Mouse (Mus musculus) hindbrain, embryonic 16.5 days (tissue): ENCODE data around the gene Tmie. TPM values are rescaled to one million over a fixed set of nuclear protein-coding genes. Genes with fewer than 3 reads are reported as not detected.

ENCODE experiments used
- ATAC-seq: fragments of 200-750 bp; cut with Nextera tagmentation; 2 replicates; pipeline ENCODE4 v1.8.0; 2017; ENCODE audit warnings: moderate TSS enrichment, moderate library complexity
- H3K27ac ChIP-seq: fragments of 300-500 bp; sonication (generic); 2 replicates; pipeline ENCODE4 v1.5.1; 2014; ENCODE audit warnings: low read depth, mild to moderate bottlenecking, control low read depth, low read length, moderate library complexity
- H3K27me3 ChIP-seq: fragments of 300-500 bp; sonication (generic); replicated peaks from 2 replicates; pipeline ENCODE4 v1.6.1; 2014; ENCODE audit warnings: low read length; ENCODE audit not compliant: control insufficient read depth, insufficient read depth
- H3K36me3 ChIP-seq: fragments of 300-500 bp; sonication (generic); 2 replicates; pipeline ENCODE4 v1.6.1; 2014; ENCODE audit warnings: mild to moderate bottlenecking, low read length, moderate library complexity, mixed read lengths; ENCODE audit not compliant: control insufficient read depth, insufficient read depth
- H3K4me1 ChIP-seq: fragments of 300-500 bp; sonication (generic); 2 replicates; pipeline ENCODE4 v1.6.1; 2014; ENCODE audit warnings: low read depth, low read length; ENCODE audit not compliant: control insufficient read depth, insufficient read depth
- H3K4me2 ChIP-seq: fragments of 300-500 bp; sonication (generic); 2 replicates; pipeline ENCODE4 v1.6.1; 2014; ENCODE audit warnings: mild to moderate bottlenecking, low read length, control low read depth, moderate library complexity
- H3K4me3 ChIP-seq: fragments of 300-500 bp; sonication (generic); 2 replicates; pipeline ENCODE4 v1.5.1; 2014; ENCODE audit warnings: mild to moderate bottlenecking, low read length, control low read depth, moderate library complexity
- H3K9ac ChIP-seq: fragments of 300-500 bp; sonication (generic); 2 replicates; pipeline ENCODE4 v1.6.1; 2014; ENCODE audit warnings: low read depth, mild to moderate bottlenecking, control low read depth, low read length, moderate library complexity
- H3K9me3 ChIP-seq: fragments of 300-500 bp; sonication (generic); 2 replicates; pipeline ENCODE4 v1.6.1; 2014; ENCODE audit warnings: mild to moderate bottlenecking, low read length, moderate library complexity; ENCODE audit not compliant: control insufficient read depth
- WGBS: fragments of 180-500 bp; shearing (Covaris S2); extraction: QIAGEN DNeasy Blood & Tissue Kit; methylation state at CpG from one replicate; pipeline ENCODE4 v1.1.7; 2014; 5-methylcytosine and 5-hydroxymethylcytosine counted together
- polyA plus RNA-seq: library from polyadenylated mRNA; unstranded; fragments of >200 nt; fragmentation: Nextera tagmentation; extraction: Ambion mirVana; gene quantifications from 2 replicates; pipeline ENCODE4 v1.2.1, GENCODE M21; 2015

Tmie gene
- polyA plus RNA-seq, 1 experiment from 2014 or later: 6.2 TPM

- Histone ChIP-seq H3K9ac (no peak overlapping the region), H3K36me3 (no peaks in the 10 kb centered on the region), H3K4me2 (no peak overlapping the region), H3K27ac (no peak overlapping the region), H3K4me1 (no peaks in the 10 kb centered on the region), H3K27me3 (no peaks in the 10 kb centered on the region), H3K4me3 (no peak overlapping the region), H3K9me3 (no peaks in the 10 kb centered on the region)
- WGBS: 87% methylated on average over 4 of the region's 4 CpGs
- no peak for ATAC-seq
Measured at GRCm38 (mm10) chr9:110907838-110908630, 28.1 kb upstream of the Tmie start.

- Histone ChIP-seq H3K27me3 (no peaks in the 10 kb centered on the region), H3K9me3 (no peaks in the 10 kb centered on the region), H3K36me3 (no peaks in the 10 kb centered on the region), H3K4me2 (no peak overlapping the region), H3K9ac (no peak overlapping the region), H3K4me1 (no peaks in the 10 kb centered on the region), H3K4me3 (no peak overlapping the region), H3K27ac (no peak overlapping the region)
- no peak for ATAC-seq
- WGBS: 93% methylated on average over 11 of the region's 11 CpGs
Measured at GRCm38 (mm10) chr9:110907201-110907837, 27.4 kb upstream of the Tmie start.

- no peaks in the 10 kb centered on the region for H3K9me3 ChIP-seq
- no peak overlapping the region for H3K4me3 ChIP-seq
- H3K4me1 ChIP-seq: no peaks in the 10 kb centered on the region
- H3K27ac ChIP-seq: no peak overlapping the region
- H3K9ac ChIP-seq: no peak overlapping the region
- no peak for ATAC-seq
- 83% methylated on average over 4 of the region's 4 CpGs for WGBS
- no peaks in the 10 kb centered on the region for H3K27me3 ChIP-seq
- H3K4me2 ChIP-seq: no peak overlapping the region
- no peaks in the 10 kb centered on the region for H3K36me3 ChIP-seq
Measured at GRCm38 (mm10) chr9:110902271-110902670, 22.4 kb upstream of the Tmie start.

- Histone ChIP-seq H3K27me3 (no peaks in the 10 kb centered on the region), H3K9ac (no peak overlapping the region), H3K4me3 (no peak overlapping the region), H3K9me3 (no peaks in the 10 kb centered on the region), H3K36me3 (no peaks in the 10 kb centered on the region), H3K4me1 (no peaks in the 10 kb centered on the region; the same call in 1 of the 2 replicates), H3K27ac (no peak overlapping the region), H3K4me2 (no peak overlapping the region)
- ATAC-seq: no peak
- 80% methylated on average over 6 of the region's 6 CpGs for WGBS
Measured at GRCm38 (mm10) chr9:110901204-110901603, 21.3 kb upstream of the Tmie start.

- no peaks in the 10 kb centered on the region for H3K9me3 ChIP-seq
- no peaks in the 10 kb centered on the region for H3K36me3 ChIP-seq
- 69% methylated on average over 10 of the region's 10 CpGs for WGBS
- H3K4me2 ChIP-seq: no peak overlapping the region
- no peak overlapping the region for H3K27ac ChIP-seq
- no peaks in the 10 kb centered on the region; the same call in 1 of the 2 replicates for H3K4me1 ChIP-seq
- no peak for ATAC-seq
- no peak overlapping the region for H3K4me3 ChIP-seq
- no peaks in the 10 kb centered on the region; the same call in 1 of the 2 replicates for H3K27me3 ChIP-seq
- H3K9ac ChIP-seq: no peak overlapping the region
Measured at GRCm38 (mm10) chr9:110899451-110900008, 19.6 kb upstream of the Tmie start.

GRCm38 (mm10) chr9:110896595-110896994 lies 16.7 kb upstream of the Tmie start:
- H3K9ac ChIP-seq: no peak overlapping the region; the same call in 1 of the 2 replicates
- WGBS: 14% methylated on average over 6 of the region's 6 CpGs
- H3K4me2 ChIP-seq: peak overlapping the region; percentile 34
- no peak for ATAC-seq
- no peak overlapping the region for H3K27ac ChIP-seq
- H3K27me3 ChIP-seq: no peaks in the 10 kb centered on the region; the same call in 1 of the 2 replicates
- no peaks in the 10 kb centered on the region; the same call in 1 of the 2 replicates for H3K4me1 ChIP-seq
- no peaks in the 10 kb centered on the region for H3K36me3 ChIP-seq
- H3K4me3 ChIP-seq: no peak overlapping the region
- H3K9me3 ChIP-seq: no peaks in the 10 kb centered on the region

- 13% methylated on average over 7 of the region's 7 CpGs for WGBS
- peak; percentile 51; the same call in 1 of the 2 replicates for ATAC-seq
Measured at GRCm38 (mm10) chr9:110895994-110896393, 16.1 kb upstream of the Tmie start.

GRCm38 (mm10) chr9:110895507-110895906 lies 15.6 kb upstream of the Tmie start:
- Histone ChIP-seq H3K36me3 (no peaks in the 10 kb centered on the region), H3K27ac (no peak overlapping the region), H3K9ac (no peak overlapping the region; the same call in 1 of the 2 replicates), H3K27me3 (no peaks in the 10 kb centered on the region; the same call in 1 of the 2 replicates), H3K4me2 (no peak overlapping the region), H3K9me3 (no peaks in the 10 kb centered on the region), H3K4me3 (no peak overlapping the region), H3K4me1 (no peaks in the 10 kb centered on the region; the same call in 1 of the 2 replicates)
- 0 out of 2 replicates have a peak, but pooled peaks have one; percentile 10 for ATAC-seq
- 63% methylated on average over 5 of the region's 5 CpGs for WGBS

More at GRCm38 (mm10) chr9:110895994-110896393, 16.1 kb upstream of the Tmie start:
- Histone ChIP-seq H3K4me1 (no peaks in the 10 kb centered on the region; the same call in 1 of the 2 replicates), H3K9me3 (no peaks in the 10 kb centered on the region), H3K4me2 (peak overlapping the region; percentile 34), H3K9ac (no peak overlapping the region), H3K4me3 (no peak overlapping the region), H3K36me3 (no peaks in the 10 kb centered on the region), H3K27ac (no peak overlapping the region), H3K27me3 (no peaks in the 10 kb centered on the region; the same call in 1 of the 2 replicates)

GRCm38 (mm10) chr9:110893429-110893828 lies 13.5 kb upstream of the Tmie start:
- Histone ChIP-seq H3K4me1 (no peaks in the 10 kb centered on the region; the same call in 1 of the 2 replicates), H3K36me3 (no peaks in the 10 kb centered on the region), H3K9ac (no peak overlapping the region), H3K4me2 (no peak overlapping the region), H3K27me3 (no peaks in the 10 kb centered on the region; the same call in 1 of the 2 replicates), H3K9me3 (no peaks in the 10 kb centered on the region), H3K27ac (no peak overlapping the region), H3K4me3 (no peak overlapping the region)
- ATAC-seq: no peak
- WGBS: 68% methylated on average over 10 of the region's 10 CpGs
